17 mouse cellular contexts compared by ENCODE assay signal in the genomic region with DNA sequence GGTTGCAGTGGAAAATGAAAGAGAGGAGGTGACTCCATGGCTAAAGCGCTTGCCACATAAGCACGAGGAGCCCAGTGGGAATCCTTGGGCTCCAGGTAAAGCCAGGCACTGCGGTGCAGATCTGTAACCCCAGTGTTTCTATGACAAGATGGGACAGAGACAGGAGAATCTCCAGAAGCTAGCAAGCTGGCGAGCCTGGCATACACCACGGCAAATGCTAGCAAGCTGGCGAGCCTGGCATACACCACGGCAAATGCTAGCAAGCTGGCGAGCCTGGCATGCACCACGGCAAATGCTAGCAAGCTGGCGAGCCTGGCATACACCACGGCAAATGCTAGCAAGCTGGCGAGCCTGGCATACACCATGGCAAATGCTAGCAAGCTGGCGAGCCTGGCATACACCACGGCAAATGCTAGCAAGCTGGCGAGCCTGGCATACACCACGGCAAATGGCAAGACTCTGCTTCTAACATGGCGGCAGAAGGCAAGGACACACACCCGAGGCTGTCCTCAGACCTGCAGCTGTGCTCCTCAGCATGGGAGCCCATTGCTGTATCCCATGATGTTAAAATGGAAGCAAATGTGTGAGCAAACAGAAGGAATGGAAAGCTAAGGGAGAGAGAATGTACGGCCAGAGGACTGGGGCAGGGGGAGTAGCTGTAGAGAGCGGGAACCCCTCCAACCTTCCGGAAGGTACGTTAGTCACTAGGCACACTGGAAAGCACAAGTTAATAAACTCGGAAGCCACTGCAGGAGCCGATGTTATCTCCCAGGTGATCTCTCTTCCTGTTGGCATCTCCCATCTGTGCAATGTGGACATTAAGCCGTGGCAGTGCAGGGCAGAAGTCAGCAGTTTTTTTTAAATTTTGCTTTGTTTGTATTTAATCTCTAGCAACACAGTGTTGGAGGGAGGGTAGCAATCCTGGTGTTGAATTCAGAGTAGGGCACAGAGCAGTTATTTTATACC.
DNase-seq lines count a peak whose midpoint lies in the region; ATAC-seq lines count a peak whose summit lies in the region.
"Had no signal": no experiment of that assay in that cellular context is flagged by ENCODE, and none has a peak within 500 bp of the region (broad histone marks: within the 10 kb centered on the region; RNA-seq: fewer than 3 reads in every experiment).

No protein-coding gene starts in this region.

- ATAC-seq in megakaryocyte progenitor cell, adult 5-6 weeks (replicated peaks; ENCODE audit: poor library complexity): no peak
- ATAC-seq in megakaryocyte, adult 5-6 weeks (ENCODE audit: poor library complexity, severe bottlenecking): no peak
- ATAC-seq: liver, embryonic 12.5 days had no signal

- DNase-seq in layer of hippocampus, adult 11-12 months (ENCODE audit: low spot score): peak; percentile 37
- no peak for DNase-seq in layer of hippocampus, adult 9-10 months (ENCODE audit: low spot score)
- DNase-seq in brain, adult 2 months (ENCODE audit: low read depth, low spot score): peak; percentile 95
- DNase-seq in cerebellum, adult 11-12 months: peak; percentile 88
- DNase-seq in cerebellum, postnatal 14 days: peak; percentile 45 to 49
- DNase-seq in lung, adult 18-20 months: no peak
- DNase-seq: B cell, adult 2 months; gastrocnemius, postnatal 14 days; heart, postnatal 4 days; kidney, adult 11 months; lung, embryonic 14.5 days; midbrain, embryonic 14.5 days; right cerebral cortex, postnatal 14 days; thymus, adult 2 months had no signal

Comparison
In these comparisons a context has a peak if more than half of its experiments do, and no peak if none do; other contexts are left out.
1. DNase-seq: peak in layer of hippocampus, adult 11-12 months (single experiment), brain, adult 2 months (single experiment), cerebellum, adult 11-12 months (single experiment) and cerebellum, postnatal 14 days (2 of 2); none in layer of hippocampus, adult 9-10 months (single experiment) and lung, adult 18-20 months (0 of 2).